Mouse (Mus musculus) ES-Bruce4 (cell line): ENCODE measurements around the gene Ppm1a.

Source experiments
- CTCF ChIP-seq: IDR thresholded peaks from one replicate; pipeline ENCODE4 v1.8.1; 2011; ENCODE audit warnings: low read depth, low read length
- EP300 ChIP-seq: IDR thresholded peaks from 2 replicates; pipeline ENCODE4 v1.6.1; 2011; ENCODE audit warnings: low read depth, low read length; ENCODE audit not compliant: insufficient read depth
- POLR2A ChIP-seq: IDR thresholded peaks from one replicate; pipeline ENCODE4 v1.8.1; 2011; ENCODE audit warnings: low read length; ENCODE audit not compliant: insufficient read depth

- TF ChIP-seq CTCF (no peak), POLR2A (no peak), EP300 (no peak)
Observed at GRCm38 (mm10) chr12:72715846-72716245, 41.4 kb upstream of the Ppm1a start.
